Mouse (Mus musculus): Measurements from ENCODE around the gene Cyth4. TPM values are rescaled to one million over a fixed set of nuclear protein-coding genes. Genes with fewer than 3 reads are reported as not detected.

Gene Cyth4
- total RNA-seq, 2 experiments from 2014 or later: 8.7 to 11.9 TPM

Other genes with a start within 250 kb of the Cyth4 start
- gene Tex33, start 201.1 kb upstream of the Cyth4 start, total RNA-seq (2021): not detected
- gene Tst, start 191.1 kb upstream of the Cyth4 start, total RNA-seq (2021): 10 to 100 TPM; 28.1 to 36.3 TPM
- 10 to 100 TPM; 32.9 to 37.0 TPM for gene Mpst, start 190.6 kb upstream of the Cyth4 start, total RNA-seq (2021)
- 100 to 1,000 TPM; 349 TPM for gene Kctd17, start 168.5 kb upstream of the Cyth4 start, total RNA-seq (2021)
- 1 to 10 TPM in 1 of 2 experiments, under 1 TPM in 1; 0.10 to 1.0 TPM for gene Tmprss6, start 128.4 kb upstream of the Cyth4 start, total RNA-seq (2021)
- under 1 TPM; 0.16 to 0.20 TPM for gene Il2rb, start 101.8 kb upstream of the Cyth4 start, total RNA-seq (2021)
- gene C1qtnf6, start 65.6 kb upstream of the Cyth4 start, total RNA-seq (2021): 1 to 10 TPM; 2.0 to 2.5 TPM
- gene Sstr3, start 52.4 kb upstream of the Cyth4 start, total RNA-seq (2021): 10 to 100 TPM; 21.3 to 22.4 TPM
- 1 to 10 TPM; 2.7 to 4.3 TPM for gene Rac2, start 24.3 kb upstream of the Cyth4 start, total RNA-seq (2021)
- 100 to 1,000 TPM; 130 to 159 TPM for gene Elfn2, start 121.7 kb downstream of the Cyth4 start, total RNA-seq (2021)
- gene Mfng, start 176.4 kb downstream of the Cyth4 start, total RNA-seq (2021): 1 to 10 TPM; 4.9 to 6.0 TPM
- 1 to 10 TPM; 3.6 to 4.3 TPM for gene Card10, start 206.0 kb downstream of the Cyth4 start, total RNA-seq (2021)
- 10 to 100 TPM; 14.4 to 16.5 TPM for gene Cdc42ep1, start 245.6 kb downstream of the Cyth4 start, total RNA-seq (2021)